Comparison of ENCODE assay signal across 19 mouse cellular contexts in genomic region chr7:132223452-132224141, GRCm38 (mm10).
A peak's percentile ranks its signal among the peaks of the same experiment; 100 is the strongest.
DNase-seq lines count a peak whose midpoint lies in the region; ATAC-seq and TF ChIP-seq lines count a peak whose summit lies in the region.
"Had no signal": no experiment of that assay in that cellular context is flagged by ENCODE, and none has a peak within 500 bp of the region (broad histone marks: within the 10 kb centered on the region; RNA-seq: fewer than 3 reads in every experiment).

No protein-coding gene starts in this region.

- H3K9me3 ChIP-seq in hindbrain, embryonic 16.5 days (ENCODE audit: control insufficient read depth, low read length), result no peaks in the 10 kb centered on the region
- H3K9me3 ChIP-seq in hindbrain, embryonic 10.5 days, result no peaks in the 10 kb centered on the region
- H3K9me3 ChIP-seq in lung, postnatal 0 days (ENCODE audit: low read length), result no peaks in the 10 kb centered on the region
- H3K9me3 ChIP-seq: heart, embryonic 15.5 days; kidney, embryonic 15.5 days had no signal

- no peak for TF ChIP-seq CTCF in lung, postnatal 0 days (IDR thresholded peaks at IDR 0.05)
- TF ChIP-seq CTCF in brain, embryonic 14.5 days (IDR thresholded peaks at IDR 0.05; ENCODE audit: borderline replicate concordance, extremely low read depth, insufficient read depth, insufficient read length), result no peak

- H3K4me3 ChIP-seq in hindbrain, embryonic 16.5 days (ENCODE audit: low read length), result no peak overlapping the region
- H3K4me3 ChIP-seq in hindbrain, embryonic 10.5 days, result no peak overlapping the region
- no peak overlapping the region for H3K4me3 ChIP-seq in lung, postnatal 0 days (ENCODE audit: low read depth, low read length)
- H3K4me3 ChIP-seq: gastrocnemius, adult 2 months; heart, embryonic 15.5 days; kidney, embryonic 15.5 days had no signal

- no peak for TF ChIP-seq EP300 in lung, postnatal 0 days (IDR thresholded peaks at IDR 0.05)

- no peak for TF ChIP-seq POLR2A in brain, embryonic 14.5 days (IDR thresholded peaks at IDR 0.05; ENCODE audit: borderline replicate concordance, extremely low read depth, insufficient read depth, insufficient read length, poor library complexity, severe bottlenecking)

- H3K27ac ChIP-seq in hindbrain, embryonic 16.5 days (ENCODE audit: low read depth, low read length), result no peak overlapping the region
- no peak overlapping the region for H3K27ac ChIP-seq in hindbrain, embryonic 10.5 days
- H3K27ac ChIP-seq in lung, postnatal 0 days (ENCODE audit: low read length), result no peak overlapping the region
- H3K27ac ChIP-seq: gastrocnemius, adult 2 months; heart, embryonic 15.5 days; kidney, embryonic 15.5 days had no signal

- ATAC-seq in hindbrain, embryonic 16.5 days, result no peak
- ATAC-seq in lung, postnatal 0 days, result no peak

- no peak overlapping the region for H3K4me2 ChIP-seq in hindbrain, embryonic 16.5 days (ENCODE audit: low read length)
- H3K4me2 ChIP-seq in lung, postnatal 0 days (replicated peaks; ENCODE audit: low read depth, low read length), result no peak overlapping the region
- H3K4me2 ChIP-seq: heart, embryonic 15.5 days; kidney, embryonic 15.5 days had no signal

- 32% methylated on average over 10 of the region's 10 CpGs for WGBS in hindbrain, embryonic 16.5 days
- WGBS in hindbrain, embryonic 10.5 days, result 67% methylated on average over 10 of the region's 10 CpGs
- 38% methylated on average over 10 of the region's 10 CpGs for WGBS in lung, postnatal 0 days

- H3K9ac ChIP-seq in hindbrain, embryonic 16.5 days (ENCODE audit: low read depth, low read length), result 0 out of 2 replicates have a peak overlapping the region, but pooled peaks have one; percentile 22
- H3K9ac ChIP-seq in lung, postnatal 0 days (replicated peaks; ENCODE audit: low read depth), result no peak overlapping the region
- H3K9ac ChIP-seq: heart, embryonic 15.5 days; kidney, embryonic 15.5 days had no signal

- no peaks in the 10 kb centered on the region for H3K27me3 ChIP-seq in hindbrain, embryonic 16.5 days (replicated peaks; ENCODE audit: control insufficient read depth, insufficient read depth, low read length)
- H3K27me3 ChIP-seq in hindbrain, embryonic 10.5 days (ENCODE audit: insufficient read depth, poor library complexity, severe bottlenecking), result no peaks in the 10 kb centered on the region
- no peaks in the 10 kb centered on the region for H3K27me3 ChIP-seq in lung, postnatal 0 days (replicated peaks; ENCODE audit: insufficient read depth, low read length)
- H3K27me3 ChIP-seq: heart, embryonic 15.5 days had no signal

- peaks cover 3% of the 10 kb centered on the region for H3K4me1 ChIP-seq in hindbrain, embryonic 16.5 days (ENCODE audit: control insufficient read depth, insufficient read depth, low read depth, low read length)
- H3K4me1 ChIP-seq in hindbrain, embryonic 10.5 days (replicated peaks), result peaks cover 10% of the 10 kb centered on the region; the same call in 1 of the 2 replicates
- peaks cover 4% of the 10 kb centered on the region; the same call in 1 of the 2 replicates for H3K4me1 ChIP-seq in lung, postnatal 0 days (ENCODE audit: insufficient read depth, low read depth, low read length)

- H3K36me3 ChIP-seq in hindbrain, embryonic 16.5 days (ENCODE audit: control insufficient read depth, insufficient read depth, low read length), result no peaks in the 10 kb centered on the region
- H3K36me3 ChIP-seq in hindbrain, embryonic 10.5 days, result no peaks in the 10 kb centered on the region
- H3K36me3 ChIP-seq in lung, postnatal 0 days (ENCODE audit: insufficient read depth, low read length), result no peaks in the 10 kb centered on the region
- H3K36me3 ChIP-seq: heart, embryonic 15.5 days; kidney, embryonic 15.5 days had no signal

- DNase-seq in hindbrain, embryonic 10.5 days (ENCODE audit: low spot score), result no peak
- peak; percentile 38 for DNase-seq in lung, postnatal 0 days (ENCODE audit: low spot score)
- DNase-seq in lung, postnatal 4 days, result no peak
- peak; percentile 28 for DNase-seq in MN1 (ENCODE audit: low spot score)
- DNase-seq in brain, embryonic 14.5 days (ENCODE audit: low read depth), result peak; percentile 64
- DNase-seq in thymus, postnatal 36 days, result no peak
- no peak for DNase-seq in frontal cortex, adult 2 months (ENCODE audit: extremely low spot score in 1 of 2, low spot score in 1 of 2)
- DNase-seq: adrenal gland, postnatal 25 days; cerebellum, adult 9-11 months; gastrocnemius, adult 2 months; heart, postnatal 36 days; kidney, adult 11 months; layer of hippocampus, adult 9-11 months; lung, postnatal 36 days; right cerebral cortex, postnatal 25 days; spleen, adult 18-20 months had no signal

Comparison
In these comparisons a context has a peak if more than half of its experiments do, and no peak if none do; other contexts are left out.
1. DNase-seq: peak in lung, postnatal 0 days (single experiment), MN1 (single experiment) and brain, embryonic 14.5 days (single experiment); none in hindbrain, embryonic 10.5 days (single experiment), lung, postnatal 4 days (0 of 2), thymus, postnatal 36 days (0 of 2) and frontal cortex, adult 2 months (0 of 2).